In the genomic region with DNA sequence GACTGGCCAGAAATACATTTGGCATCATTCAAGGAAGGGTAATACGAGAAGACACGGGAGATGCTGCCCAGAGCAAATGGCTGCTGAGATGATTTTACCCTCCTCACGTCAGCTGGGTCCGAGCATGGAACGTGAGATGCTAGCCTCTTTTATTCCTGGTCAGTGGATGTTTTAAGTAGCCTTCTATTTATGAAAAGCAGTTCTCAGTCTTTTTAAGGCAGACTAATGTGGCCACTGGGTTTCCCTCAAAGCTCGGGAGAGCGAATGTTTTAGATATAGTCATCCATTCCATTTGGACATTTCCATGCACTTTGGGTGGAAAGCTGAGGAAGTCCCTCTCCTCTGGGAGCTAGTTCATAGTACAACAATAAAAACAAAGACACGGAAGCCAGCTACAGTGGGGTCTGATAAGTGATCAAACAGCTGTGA, we compare ENCODE assay signal across 8 mouse cellular contexts.
DNase-seq lines count a peak whose midpoint lies in the region; ATAC-seq and TF ChIP-seq lines count a peak whose summit lies in the region.

No protein-coding gene starts in this region.

- H3K4me2 ChIP-seq in intestine, embryonic 16.5 days (ENCODE audit: low read depth, low read length), result no peak overlapping the region
- H3K4me2 ChIP-seq in stomach, embryonic 16.5 days (ENCODE audit: low read depth, low read length), result peak overlapping the region; percentile 29; the same call in 1 of the 2 replicates

- peak; percentile 63 to 73 for DNase-seq in cerebellum, postnatal 14 days
- DNase-seq in cerebellum, adult 11 months, result no peak
- DNase-seq in spleen, adult 2 months (ENCODE audit: low read depth in 1 of 2, low spot score in 2 of 2), result no peak
- no peak for DNase-seq in spleen, adult 12 weeks (ENCODE audit: low spot score)
- DNase-seq in layer of hippocampus, adult 18-20 months (ENCODE audit: low spot score in 2 of 2), result no peak

- H3K9ac ChIP-seq in intestine, embryonic 16.5 days (ENCODE audit: low read depth, low read length), result no peak overlapping the region; the same call in 1 of the 2 replicates
- no peak overlapping the region; the same call in 1 of the 2 replicates for H3K9ac ChIP-seq in stomach, embryonic 16.5 days (ENCODE audit: low read length)

- 88% methylated on average over 8 of the region's 8 CpGs for WGBS in spleen, adult 2 months
- WGBS in intestine, embryonic 16.5 days, result 47% methylated on average over 8 of the region's 8 CpGs
- 30% methylated on average over 8 of the region's 8 CpGs for WGBS in stomach, embryonic 16.5 days

- H3K27ac ChIP-seq in spleen, adult 2 months (ENCODE audit: insufficient read depth, low read length), result 0 out of 2 replicates have a peak overlapping the region, but pooled peaks have one; percentile 29
- peak overlapping the region; percentile 64 for H3K27ac ChIP-seq in intestine, embryonic 16.5 days (ENCODE audit: low read length)
- peak overlapping the region; percentile 88 for H3K27ac ChIP-seq in stomach, embryonic 16.5 days (ENCODE audit: low read length)

- H3K4me3 ChIP-seq in spleen, adult 2 months (ENCODE audit: extremely low read depth, insufficient read depth, insufficient read length), result no peak overlapping the region
- H3K4me3 ChIP-seq in intestine, embryonic 16.5 days (ENCODE audit: low read length), result no peak overlapping the region
- H3K4me3 ChIP-seq in stomach, embryonic 16.5 days (replicated peaks; ENCODE audit: low read length), result no peak overlapping the region

- H3K27me3 ChIP-seq in spleen, adult 2 months (ENCODE audit: control insufficient read depth, insufficient read depth, low read length), result no peaks in the 10 kb centered on the region
- H3K27me3 ChIP-seq in intestine, embryonic 16.5 days (replicated peaks; ENCODE audit: control insufficient read depth, insufficient read depth, low read length), result no peaks in the 10 kb centered on the region
- no peaks in the 10 kb centered on the region for H3K27me3 ChIP-seq in stomach, embryonic 16.5 days (ENCODE audit: control insufficient read depth, insufficient read depth, low read length)

- H3K9me3 ChIP-seq in intestine, embryonic 16.5 days (ENCODE audit: control insufficient read depth, low read length), result no peaks in the 10 kb centered on the region
- no peaks in the 10 kb centered on the region for H3K9me3 ChIP-seq in stomach, embryonic 16.5 days (replicated peaks; ENCODE audit: control insufficient read depth, low read length)

- TF ChIP-seq CTCF in spleen, adult 2 months (IDR thresholded peaks at IDR 0.05; ENCODE audit: extremely low read depth, insufficient read depth, insufficient read length, insufficient replicate concordance), result no peak

- H3K4me1 ChIP-seq in spleen, adult 2 months (ENCODE audit: control insufficient read depth, insufficient read depth, insufficient read length), result no peaks in the 10 kb centered on the region; the same call in 1 of the 2 replicates
- H3K4me1 ChIP-seq in intestine, embryonic 16.5 days (ENCODE audit: control insufficient read depth, insufficient read depth, low read length), result peaks cover 43% of the 10 kb centered on the region
- H3K4me1 ChIP-seq in stomach, embryonic 16.5 days (ENCODE audit: control insufficient read depth, insufficient read depth, low read length), result peaks cover 72% of the 10 kb centered on the region

- ATAC-seq in intestine, embryonic 16.5 days, result no peak
- ATAC-seq in stomach, embryonic 16.5 days (ENCODE audit: insufficient read depth, low FRiP score), result no peak
- no peak for ATAC-seq in CD4-positive, CD25-positive, alpha-beta regulatory T cell, adult 4 months

- no peak for TF ChIP-seq POLR2A in spleen, adult 2 months (IDR thresholded peaks at IDR 0.05; ENCODE audit: low read depth, low read length)

- H3K36me3 ChIP-seq in spleen, adult 2 months (ENCODE audit: control insufficient read depth, insufficient read depth, low read length), result no peaks in the 10 kb centered on the region
- no peaks in the 10 kb centered on the region for H3K36me3 ChIP-seq in intestine, embryonic 16.5 days (ENCODE audit: control insufficient read depth, insufficient read depth, low read length)
- no peaks in the 10 kb centered on the region for H3K36me3 ChIP-seq in stomach, embryonic 16.5 days (ENCODE audit: control insufficient read depth, insufficient read depth, low read length)

Comparison
In these comparisons a context has a peak if more than half of its experiments do, and no peak if none do; other contexts are left out.
1. DNase-seq: peak in cerebellum, postnatal 14 days (2 of 2); none in cerebellum, adult 11 months (single experiment), spleen, adult 2 months (0 of 2), spleen, adult 12 weeks (single experiment) and layer of hippocampus, adult 18-20 months (0 of 2).
2. H3K27ac ChIP-seq: peak in every context shown above with its lines; median percentile 88 in stomach, embryonic 16.5 days; 64 in intestine, embryonic 16.5 days; 29 in spleen, adult 2 months.